Mouse (Mus musculus): ENCODE results near the gene Gm20388. TPM values are rescaled to one million over a fixed set of nuclear protein-coding genes. Genes with fewer than 3 reads are reported as not detected.

The Gm20388 gene
- polyA plus RNA-seq, 1 experiment from 2014 or later = 5.3 TPM

DNA sequence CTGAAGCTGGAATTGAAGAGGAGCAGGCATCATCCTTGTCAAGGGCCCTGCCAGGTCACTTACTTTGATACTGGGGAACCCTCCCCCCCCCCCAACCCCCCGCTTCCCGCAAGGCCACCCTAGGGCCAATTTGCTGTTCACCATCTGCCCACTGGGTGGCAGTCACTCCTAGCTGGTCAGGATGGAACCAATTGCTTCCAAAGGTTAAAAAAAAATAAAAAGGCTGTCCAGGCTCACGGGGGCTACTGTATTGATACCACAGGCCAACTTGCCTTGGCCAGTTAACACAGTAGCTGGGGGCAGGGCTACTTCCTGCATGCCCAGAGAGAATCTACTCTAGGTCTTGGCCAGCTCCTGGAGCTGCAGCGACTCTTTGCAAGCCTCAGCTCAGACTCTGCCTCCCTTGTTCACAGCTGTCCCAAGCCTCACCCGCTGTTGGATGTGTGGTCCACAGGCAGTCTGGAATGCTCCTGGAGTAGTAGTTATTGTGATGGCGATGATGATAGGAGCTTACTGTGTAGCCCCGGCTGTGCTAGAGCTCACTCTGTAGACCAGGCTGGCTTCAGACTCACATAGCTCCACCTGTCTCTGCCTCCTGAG lies 2707.4 kb downstream of the Gm20388 start:
- H3K4me2 ChIP-seq = peak overlapping the region; percentile 46

DNA sequence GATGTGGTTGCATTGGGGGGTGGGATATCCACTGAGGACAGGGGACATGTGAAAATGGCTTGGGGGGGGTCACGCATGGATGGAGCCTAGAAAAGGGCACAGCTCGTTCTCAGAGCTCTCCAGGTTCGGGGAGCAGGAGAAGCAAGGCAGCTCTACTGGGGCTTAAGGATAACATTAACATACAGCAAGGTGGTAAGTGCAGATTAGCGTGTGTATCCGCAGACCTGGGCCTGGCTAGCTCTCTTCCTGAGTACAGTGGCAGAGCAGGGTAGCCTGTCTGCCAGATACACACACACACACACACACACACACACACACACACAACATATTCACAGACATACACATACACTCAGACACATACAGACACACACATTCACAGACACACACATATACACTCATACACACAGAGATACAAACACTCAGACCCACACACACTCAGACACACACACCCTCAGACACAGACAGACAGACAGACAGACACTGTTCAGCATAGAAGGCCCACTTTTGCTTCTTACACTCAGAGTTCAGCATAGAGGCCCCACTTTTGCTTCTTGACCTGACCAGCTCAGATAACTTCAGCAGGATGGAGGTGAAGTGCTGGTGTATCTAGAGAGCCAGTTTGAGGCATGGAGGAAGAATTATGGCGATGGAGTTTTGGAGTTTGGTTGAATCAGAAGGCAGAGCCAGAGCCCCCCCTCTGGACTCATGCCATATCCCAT lies 2708.2 kb downstream of the Gm20388 start:
- no peaks in the 10 kb centered on the region for H3K9me3 ChIP-seq (ENCODE audit: control insufficient read depth, low read length)
- H3K36me3 ChIP-seq (ENCODE audit: control insufficient read depth, insufficient read depth, low read length) = no peaks in the 10 kb centered on the region
- 54% methylated on average over 6 of the region's 6 CpGs for WGBS
- H3K27ac ChIP-seq (ENCODE audit: low read depth, low read length) = peak overlapping the region; percentile 67; the same call in 1 of the 2 replicates
- DNase-seq (ENCODE audit: low spot score) (no peak), ATAC-seq (replicated peaks; ENCODE audit: low FRiP score) (peak; percentile 92)
- H3K9ac ChIP-seq (ENCODE audit: low read depth, low read length) = peak overlapping the region; percentile 46; the same call in 1 of the 2 replicates
- no peaks in the 10 kb centered on the region for H3K27me3 ChIP-seq (replicated peaks; ENCODE audit: control insufficient read depth, insufficient read depth, low read length)
- H3K4me3 ChIP-seq (ENCODE audit: low read depth, low read length) = no peak overlapping the region
- peak overlapping the region; percentile 46 for H3K4me2 ChIP-seq
- H3K4me1 ChIP-seq (replicated peaks; ENCODE audit: control insufficient read depth, insufficient read depth, low read length) = peaks cover 25% of the 10 kb centered on the region

More for the DNA sequence above, 2707.4 kb downstream of the Gm20388 start:
- peak overlapping the region; percentile 67 for H3K27ac ChIP-seq (ENCODE audit: low read depth, low read length)
- peak overlapping the region; percentile 32 for H3K9ac ChIP-seq (ENCODE audit: low read depth, low read length)
- no peaks in the 10 kb centered on the region for H3K36me3 ChIP-seq (ENCODE audit: control insufficient read depth, insufficient read depth, low read length)
- peaks cover 25% of the 10 kb centered on the region for H3K4me1 ChIP-seq (replicated peaks; ENCODE audit: control insufficient read depth, insufficient read depth, low read length)
- ATAC-seq (replicated peaks; ENCODE audit: low FRiP score) = peak; percentile 27
- no peak overlapping the region for H3K4me3 ChIP-seq (ENCODE audit: low read depth, low read length)
- no peaks in the 10 kb centered on the region for H3K27me3 ChIP-seq (replicated peaks; ENCODE audit: control insufficient read depth, insufficient read depth, low read length)
- 41% methylated on average over 5 of the region's 7 CpGs for WGBS
- peak; percentile 75 for DNase-seq (ENCODE audit: low spot score)
- no peaks in the 10 kb centered on the region for H3K9me3 ChIP-seq (ENCODE audit: control insufficient read depth, low read length)

DNA sequence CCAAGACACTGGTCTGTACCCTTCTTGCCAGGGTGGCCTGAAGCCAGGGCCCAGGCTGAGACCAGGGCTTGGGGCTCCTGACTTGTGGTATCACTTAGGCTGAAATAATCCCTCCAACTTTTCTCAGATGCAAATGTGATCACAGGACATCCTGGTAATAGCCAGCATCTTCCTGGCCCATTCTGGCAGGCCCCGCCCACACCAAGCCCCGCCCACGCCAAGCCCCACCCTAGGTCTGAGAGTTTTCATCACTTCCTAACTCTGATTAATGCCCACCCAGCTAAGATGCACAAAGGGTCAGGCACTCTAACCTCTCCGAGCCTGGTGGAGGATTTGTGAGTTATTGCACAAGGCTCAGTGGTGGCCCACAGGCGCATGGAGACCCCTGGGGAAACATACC lies 2709.8 kb downstream of the Gm20388 start:
- DNase-seq (ENCODE audit: low spot score) (no peak), ATAC-seq (replicated peaks; ENCODE audit: low FRiP score) (no peak)
- Histone ChIP-seq H3K36me3 (ENCODE audit: control insufficient read depth, insufficient read depth, low read length) (no peaks in the 10 kb centered on the region), H3K4me2 (no peak overlapping the region), H3K27me3 (replicated peaks; ENCODE audit: control insufficient read depth, insufficient read depth, low read length) (no peaks in the 10 kb centered on the region), H3K4me1 (replicated peaks; ENCODE audit: control insufficient read depth, insufficient read depth, low read length) (peaks cover 25% of the 10 kb centered on the region), H3K4me3 (ENCODE audit: low read depth, low read length) (no peak overlapping the region), H3K9ac (ENCODE audit: low read depth, low read length) (no peak overlapping the region), H3K27ac (ENCODE audit: low read depth, low read length) (no peak overlapping the region), H3K9me3 (ENCODE audit: control insufficient read depth, low read length) (no peaks in the 10 kb centered on the region)
- 38% methylated on average over 5 of the region's 5 CpGs for WGBS

DNA sequence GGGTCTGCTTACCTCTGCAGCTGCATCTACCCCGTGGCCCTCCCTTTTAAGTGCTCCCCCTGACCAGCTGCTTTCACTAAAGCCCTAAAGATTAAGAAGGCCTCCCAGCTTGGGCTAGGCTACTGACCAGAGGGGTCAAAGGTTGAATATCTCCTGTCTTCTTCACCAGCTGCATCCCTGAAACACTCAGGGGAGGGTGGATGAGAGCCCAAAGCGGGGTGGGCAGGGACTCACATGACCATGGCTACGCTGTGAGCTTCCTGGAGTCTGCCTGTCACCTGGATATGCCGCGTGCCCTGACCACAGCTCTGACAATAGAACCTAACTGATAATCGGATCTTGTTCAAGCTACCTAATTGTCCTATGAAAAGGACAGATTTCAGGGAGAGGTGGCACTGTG lies 2712.1 kb downstream of the Gm20388 start, which contains the start of gene Pabpn1l:
Pabpn1l (minus strand) TSS at position 13 of the 400 bp plus-strand sequence.
- H3K9ac ChIP-seq (ENCODE audit: low read depth, low read length) = no peak within 1 kb of the TSS
- WGBS = 67% methylated on average over 6 of the region's 6 CpGs
- no peaks in the 10 kb centered on the region for H3K27me3 ChIP-seq (replicated peaks; ENCODE audit: control insufficient read depth, insufficient read depth, low read length)
- H3K36me3 ChIP-seq (ENCODE audit: control insufficient read depth, insufficient read depth, low read length) = no peaks in the 10 kb centered on the region
- no peaks in the 10 kb centered on the region for H3K9me3 ChIP-seq (ENCODE audit: control insufficient read depth, low read length)
- H3K4me2 ChIP-seq = no peak within 1 kb of the TSS
- ATAC-seq (replicated peaks; ENCODE audit: low FRiP score) (no peak), DNase-seq (ENCODE audit: low spot score) (no peak)
- H3K4me1 ChIP-seq (replicated peaks; ENCODE audit: control insufficient read depth, insufficient read depth, low read length) = peaks cover 25% of the 10 kb centered on the region
- no peak within 1 kb of the TSS for H3K27ac ChIP-seq (ENCODE audit: low read depth, low read length)
- no peak within 1 kb of the TSS for H3K4me3 ChIP-seq (ENCODE audit: low read depth, low read length)

DNA sequence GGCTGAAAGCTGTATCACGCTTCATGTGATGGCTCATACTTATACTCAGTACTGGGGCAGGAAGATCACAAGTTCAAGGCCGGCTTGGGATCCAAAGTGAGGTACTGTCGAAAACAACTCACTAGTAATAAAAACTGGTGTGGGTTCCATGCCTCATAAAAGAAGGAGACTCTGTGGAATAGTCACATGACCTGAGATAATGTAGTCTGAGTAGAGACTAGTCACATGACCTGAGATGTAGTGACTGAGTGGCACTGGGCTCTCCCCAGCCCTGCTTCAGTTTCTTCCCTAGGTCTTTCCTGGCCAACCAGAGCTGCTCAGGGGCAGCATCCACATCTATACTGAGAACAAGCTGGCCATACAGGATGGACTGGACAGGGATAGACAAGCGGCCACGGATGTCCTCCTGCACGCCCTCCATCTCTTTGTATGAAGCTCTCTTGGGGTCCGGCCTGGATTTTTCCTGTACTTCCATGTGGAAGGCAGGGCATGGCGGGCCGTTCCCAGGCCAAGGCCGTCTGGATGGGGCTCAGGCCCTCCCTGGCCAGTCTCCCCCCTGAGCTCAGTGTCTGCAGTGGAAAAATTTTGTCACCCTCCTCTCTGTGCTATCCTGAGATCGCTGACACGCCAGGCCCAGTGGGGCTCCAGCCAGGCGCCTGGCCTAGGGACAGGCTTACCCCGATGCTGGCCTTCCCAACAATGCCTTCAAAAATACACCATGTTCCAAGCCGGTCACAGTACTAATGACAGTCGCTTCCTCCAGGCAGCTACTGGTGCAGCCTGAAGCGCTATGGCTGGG lies 2713.4 kb downstream of the Gm20388 start:
- no peak overlapping the region for H3K4me2 ChIP-seq
- no peak overlapping the region for H3K27ac ChIP-seq (ENCODE audit: low read depth, low read length)
- no peak for ATAC-seq (replicated peaks; ENCODE audit: low FRiP score)
- WGBS = 87% methylated on average over 17 of the region's 17 CpGs
- no peak overlapping the region for H3K4me3 ChIP-seq (ENCODE audit: low read depth, low read length)
- peaks cover 3% of the 10 kb centered on the region; the same call in 1 of the 2 replicates for H3K36me3 ChIP-seq (ENCODE audit: control insufficient read depth, insufficient read depth, low read length)
- no peak overlapping the region for H3K9ac ChIP-seq (ENCODE audit: low read depth, low read length)
- peaks cover 14% of the 10 kb centered on the region for H3K4me1 ChIP-seq (replicated peaks; ENCODE audit: control insufficient read depth, insufficient read depth, low read length)
- no peaks in the 10 kb centered on the region for H3K9me3 ChIP-seq (ENCODE audit: control insufficient read depth, low read length)
- DNase-seq (ENCODE audit: low spot score) = no peak
- H3K27me3 ChIP-seq (replicated peaks; ENCODE audit: control insufficient read depth, insufficient read depth, low read length) = no peaks in the 10 kb centered on the region

DNA sequence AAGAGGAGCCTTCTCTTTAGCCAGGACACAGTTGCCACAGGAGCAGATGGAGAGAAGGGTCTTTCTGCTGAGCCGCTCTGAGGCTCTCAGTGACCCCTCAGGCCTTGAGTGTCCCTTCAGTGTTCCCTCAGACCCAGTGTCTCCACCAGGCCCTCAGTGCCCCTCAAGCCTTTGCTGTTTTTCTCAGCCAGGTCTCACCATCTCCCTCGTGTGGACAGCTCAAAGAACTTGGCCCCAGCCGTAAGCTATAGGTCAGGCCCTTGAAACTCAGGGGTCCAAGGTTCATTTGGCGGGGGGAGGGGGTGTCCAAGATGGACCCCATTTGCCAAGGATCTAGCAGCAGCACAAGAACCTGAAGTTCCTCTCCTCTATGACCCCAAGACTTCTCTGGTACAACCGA lies 2714.0 kb downstream of the Gm20388 start:
- H3K36me3 ChIP-seq (ENCODE audit: control insufficient read depth, insufficient read depth, low read length) = peaks cover 6% of the 10 kb centered on the region; the same call in 1 of the 2 replicates
- H3K4me2 ChIP-seq = no peak overlapping the region
- no peak for DNase-seq (ENCODE audit: low spot score)
- no peak overlapping the region for H3K9ac ChIP-seq (ENCODE audit: low read depth, low read length)
- peaks cover 9% of the 10 kb centered on the region; the same call in 1 of the 2 replicates for H3K4me1 ChIP-seq (replicated peaks; ENCODE audit: control insufficient read depth, insufficient read depth, low read length)
- WGBS = 72% methylated on average over 5 of the region's 5 CpGs
- H3K27me3 ChIP-seq (replicated peaks; ENCODE audit: control insufficient read depth, insufficient read depth, low read length) = no peaks in the 10 kb centered on the region
- no peaks in the 10 kb centered on the region for H3K9me3 ChIP-seq (ENCODE audit: control insufficient read depth, low read length)
- no peak overlapping the region for H3K27ac ChIP-seq (ENCODE audit: low read depth, low read length)
- no peak overlapping the region for H3K4me3 ChIP-seq (ENCODE audit: low read depth, low read length)
- no peak for ATAC-seq (replicated peaks; ENCODE audit: low FRiP score)

DNA sequence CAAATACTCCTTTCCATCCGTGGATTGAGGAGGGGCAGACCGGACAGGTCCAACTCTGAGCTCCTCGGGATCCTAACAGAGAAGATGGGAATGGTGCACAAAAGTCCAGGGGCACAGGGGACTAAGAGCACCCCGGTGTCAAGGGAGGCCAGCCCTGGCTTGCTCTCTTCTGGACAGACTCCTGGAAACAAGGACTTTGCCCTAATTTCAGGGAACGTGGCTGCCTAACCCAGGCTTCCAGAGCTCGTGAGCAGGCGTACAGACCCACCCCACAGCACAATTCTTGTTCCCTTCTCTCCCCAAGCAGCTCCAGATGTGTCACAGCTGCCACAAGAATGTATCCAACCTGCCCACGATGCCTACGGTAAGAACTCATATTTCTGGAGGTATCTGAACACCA lies 2715.2 kb downstream of the Gm20388 start:
- no peaks in the 10 kb centered on the region for H3K4me1 ChIP-seq (replicated peaks; ENCODE audit: control insufficient read depth, insufficient read depth, low read length)
- no peak overlapping the region for H3K4me3 ChIP-seq (ENCODE audit: low read depth, low read length)
- no peak for DNase-seq (ENCODE audit: low spot score)
- H3K4me2 ChIP-seq = no peak overlapping the region
- no peak for ATAC-seq (replicated peaks; ENCODE audit: low FRiP score)
- H3K27ac ChIP-seq (ENCODE audit: low read depth, low read length) = no peak overlapping the region
- peaks cover 6% of the 10 kb centered on the region; the same call in 1 of the 2 replicates for H3K36me3 ChIP-seq (ENCODE audit: control insufficient read depth, insufficient read depth, low read length)
- no peak overlapping the region for H3K9ac ChIP-seq (ENCODE audit: low read depth, low read length)
- H3K9me3 ChIP-seq (ENCODE audit: control insufficient read depth, low read length) = no peaks in the 10 kb centered on the region
- no peaks in the 10 kb centered on the region for H3K27me3 ChIP-seq (replicated peaks; ENCODE audit: control insufficient read depth, insufficient read depth, low read length)
- 78% methylated on average over 9 of the region's 9 CpGs for WGBS

DNA sequence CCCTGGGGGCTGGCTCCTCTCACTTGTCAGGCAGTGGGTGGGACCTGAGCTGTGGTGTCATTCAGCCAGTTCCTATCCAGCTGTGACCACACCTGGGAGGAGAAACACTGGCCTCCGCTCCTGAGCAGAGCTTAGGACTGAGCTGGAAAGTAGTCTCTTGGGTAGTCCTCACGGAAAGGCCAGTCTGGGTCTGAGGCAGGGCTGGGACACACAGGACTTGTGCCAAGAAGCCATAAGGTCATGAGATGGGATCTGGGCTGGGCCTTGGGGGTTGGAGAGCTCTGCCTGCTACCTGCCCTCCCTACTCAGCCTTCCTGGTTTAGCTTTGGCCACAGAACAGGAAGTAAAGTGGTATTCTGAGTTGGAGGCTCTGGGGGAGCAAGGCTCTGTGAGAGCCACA lies 2716.3 kb downstream of the Gm20388 start:
- no peak overlapping the region for H3K27ac ChIP-seq (ENCODE audit: low read depth, low read length)

More for the DNA sequence above, 2716.3 kb downstream of the Gm20388 start:
- Histone ChIP-seq H3K27me3 (replicated peaks; ENCODE audit: control insufficient read depth, insufficient read depth, low read length) (no peaks in the 10 kb centered on the region), H3K9ac (ENCODE audit: low read depth, low read length) (no peak overlapping the region), H3K9me3 (ENCODE audit: control insufficient read depth, low read length) (no peaks in the 10 kb centered on the region), H3K4me3 (ENCODE audit: low read depth, low read length) (no peak overlapping the region), H3K4me1 (replicated peaks; ENCODE audit: control insufficient read depth, insufficient read depth, low read length) (no peaks in the 10 kb centered on the region), H3K4me2 (no peak overlapping the region), H3K36me3 (ENCODE audit: control insufficient read depth, insufficient read depth, low read length) (peaks cover 6% of the 10 kb centered on the region; the same call in 1 of the 2 replicates)
- ATAC-seq (replicated peaks; ENCODE audit: low FRiP score) (no peak; the same call in 1 of the 2 replicates), DNase-seq (ENCODE audit: low spot score) (no peak)
- 80% methylated on average over 2 of the region's 2 CpGs for WGBS
